Mouse (Mus musculus) CH12.LX (cell line): ENCODE measurements around the gene Celf2.

Experiments
- MAFK ChIP-seq: IDR thresholded peaks from 2 replicates; pipeline ENCODE4 v1.6.1; 2011; ENCODE audit warnings: low read length, improper control_type of control experiment; ENCODE audit not compliant: insufficient replicate concordance
- POLR2A ChIP-seq: IDR thresholded peaks from 2 replicates; pipeline ENCODE4 v1.6.1; 2011; ENCODE audit warnings: low read depth, mild to moderate bottlenecking, improper control_type of control experiment, low read length

GRCm38 (mm10) chr2:7319760-7320159 lies 189.6 kb downstream of the Celf2 start:
- TF ChIP-seq POLR2A (no peak), MAFK (no peak)
